Mouse (Mus musculus): ENCODE measurements around the gene Mrpl36.

Gene Mrpl36

DNA sequence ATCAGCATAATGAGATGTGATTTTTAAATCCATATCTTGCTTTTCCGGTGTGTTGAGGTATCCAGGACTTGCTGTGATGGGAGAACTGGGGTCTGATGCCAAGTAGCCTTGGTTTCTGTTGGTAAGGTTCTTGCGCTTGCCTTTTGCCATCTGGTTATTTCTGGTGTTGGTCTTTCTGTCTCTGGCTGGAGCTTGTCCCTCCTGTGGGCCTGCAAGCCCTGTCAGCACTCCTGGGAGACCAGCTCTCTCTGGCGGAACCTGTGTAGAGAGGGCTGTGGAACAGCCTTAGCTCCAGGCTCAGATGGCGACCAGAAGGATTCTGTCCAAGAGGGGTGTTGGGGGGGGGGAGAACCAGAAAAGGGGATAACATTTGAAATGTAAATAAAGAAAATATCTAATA, 18.4 kb downstream of the Mrpl36 start:
- no peak for DNase-seq (ENCODE audit: low spot score in 2 of 2)

DNA sequence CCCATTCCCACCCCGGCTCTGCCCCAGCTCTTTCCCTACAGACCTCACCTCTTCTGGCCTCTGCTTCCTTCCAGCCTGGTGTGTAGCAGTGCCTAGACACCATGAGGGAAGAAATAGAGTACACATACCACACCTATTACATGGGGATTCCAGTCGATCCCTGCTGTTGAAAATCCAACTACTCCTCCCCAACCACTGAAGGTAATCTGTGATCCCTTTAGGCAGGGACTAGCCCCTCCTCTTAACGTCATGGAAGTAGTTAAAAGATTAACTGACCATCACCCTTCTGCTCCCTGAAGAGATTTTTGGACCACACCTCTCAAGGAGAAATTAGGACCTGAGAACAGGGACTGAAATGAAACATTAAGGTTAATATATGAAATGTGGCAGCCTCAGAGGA, 18.9 kb downstream of the Mrpl36 start:
- no peak for DNase-seq (ENCODE audit: low spot score in 2 of 2)

GRCm38 (mm10) chr13:73347922-73348650, 19.8 kb downstream of the Mrpl36 start:
- DNase-seq (ENCODE audit: low spot score in 2 of 2), result no peak

GRCm38 (mm10) chr13:73350741-73351140, 22.4 kb downstream of the Mrpl36 start:
- DNase-seq (ENCODE audit: low spot score in 2 of 2), result no peak

GRCm38 (mm10) chr13:73351910-73352309, 23.6 kb downstream of the Mrpl36 start:
- no peak for DNase-seq (ENCODE audit: low spot score in 2 of 2)

GRCm38 (mm10) chr13:73352491-73352890, 24.2 kb downstream of the Mrpl36 start:
- DNase-seq (ENCODE audit: low spot score in 2 of 2), result no peak

DNA sequence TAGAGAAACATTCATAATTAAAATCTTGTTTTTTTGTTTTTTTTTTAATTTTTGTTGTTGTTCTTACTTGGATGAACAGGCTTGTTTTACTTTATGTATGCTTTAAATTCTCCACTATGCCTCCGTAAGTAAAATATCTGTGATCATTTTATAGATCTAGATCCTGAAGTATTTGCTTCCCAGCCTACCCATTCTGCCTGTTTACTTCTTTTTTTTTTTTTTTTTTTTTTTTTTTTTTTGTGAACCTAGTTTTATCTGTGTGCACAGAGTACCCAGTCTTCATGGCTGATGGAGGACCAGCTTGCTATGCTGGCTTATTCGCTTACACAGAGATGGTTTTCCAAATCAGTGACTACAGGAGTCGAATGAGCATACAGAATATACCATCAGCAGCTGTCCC, 28.8 kb downstream of the Mrpl36 start:
- no peak for DNase-seq (ENCODE audit: low spot score in 2 of 2)

DNA sequence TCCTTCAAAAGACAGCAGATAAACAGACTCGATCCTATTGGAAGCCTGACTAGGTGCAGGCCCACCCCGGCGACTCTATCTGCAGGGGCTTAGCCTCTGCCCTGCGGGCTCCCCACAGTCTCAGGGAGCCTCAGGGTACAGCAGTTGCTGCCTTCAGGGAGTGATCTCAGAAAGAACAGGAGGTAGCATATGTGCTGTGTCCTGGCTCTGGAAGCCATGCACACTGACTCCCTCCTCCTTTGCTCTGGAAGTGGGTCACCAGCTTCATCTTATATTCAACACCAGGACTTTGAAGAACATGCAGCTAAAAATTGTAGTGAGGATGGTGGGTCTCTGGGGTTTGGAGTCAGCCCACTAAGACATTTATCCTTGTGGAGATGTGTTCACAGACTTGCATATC, 45.1 kb downstream of the Mrpl36 start:
- DNase-seq (ENCODE audit: low spot score in 2 of 2), result no peak

DNA sequence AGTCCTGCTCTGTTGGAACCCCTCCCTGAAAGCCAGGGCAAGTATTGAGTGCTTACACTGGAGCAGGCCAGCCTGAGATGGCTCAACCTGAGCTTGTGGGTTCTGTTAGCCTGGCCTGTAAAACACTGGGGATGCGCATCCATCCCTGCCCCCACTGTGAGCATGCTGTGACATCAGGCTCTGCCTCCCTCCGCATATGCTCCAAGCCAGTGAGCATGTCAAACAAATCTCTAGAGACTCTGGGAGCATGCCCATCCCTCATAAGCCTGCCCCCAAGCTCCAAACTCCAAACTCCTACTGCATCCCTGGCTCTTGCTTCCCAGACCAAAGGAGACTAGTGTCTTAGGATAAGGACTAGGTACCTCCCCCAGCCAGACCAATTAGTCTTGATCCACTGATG, 46.3 kb downstream of the Mrpl36 start:
- no peak for DNase-seq (ENCODE audit: low spot score in 2 of 2)

DNA sequence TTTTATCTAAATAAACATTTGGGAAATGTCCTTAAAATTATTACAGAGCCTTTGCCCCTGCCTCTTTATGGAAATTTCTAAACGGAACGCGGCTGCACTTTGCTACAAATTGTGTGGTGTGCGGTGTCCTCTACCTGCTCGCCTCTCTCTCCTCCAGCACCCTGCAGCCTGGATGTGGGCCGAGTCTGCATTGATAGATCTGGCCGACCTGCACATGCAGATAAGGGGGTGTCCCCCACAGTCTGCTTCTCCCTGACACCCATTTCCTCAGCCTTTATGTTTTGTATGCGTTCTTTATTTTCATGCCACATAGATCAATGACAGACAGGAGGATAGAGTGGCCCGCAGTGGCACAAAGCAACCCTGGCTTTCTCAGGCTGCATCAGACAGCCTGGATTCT, 49.3 kb downstream of the Mrpl36 start:
- no peak for DNase-seq (ENCODE audit: low spot score in 2 of 2)

Measured in frontal cortex, postnatal 10 days (tissue).